Mouse (Mus musculus): ENCODE data around the gene H2al2c.
"Not testable (repeated sequence)": the region's sequence is repeated elsewhere in the genome, so short reads cannot be mapped to it uniquely, and the experiment has no call there.

H2al2c gene

GRCm38 (mm10) chrY:2598799-2599198 lies at the start of gene H2al2c:
Gene H2al2c, plus strand, starts transcription at chrY:2599099.
- DNase-seq (ENCODE audit: low read depth, low spot score), result not testable (repeated sequence)

Measured in A20 (cell line).